Mouse (Mus musculus) kidney, adult 2 months (tissue): ENCODE data around the gene Nrarp. TPM values are rescaled to one million over a fixed set of nuclear protein-coding genes. Genes with fewer than 3 reads are reported as not detected.
A peak's percentile ranks its signal among the peaks of the same experiment; 100 is the strongest.

ENCODE experiments used
- DNase-seq: peaks from one replicate; pipeline ENCODE4 v3.0.0; 2021
- H3K27ac ChIP-seq: fragments of 200-500 bp; 2 replicates; pipeline ENCODE4 v1.5.1; 2012; ENCODE audit warnings: low read depth, low read length, control low read depth, inconsistent platforms; ENCODE audit not compliant: insufficient read depth
- H3K27me3 ChIP-seq: fragments of 200-500 bp; replicated peaks from 2 replicates; pipeline ENCODE4 v1.6.1; 2012; ENCODE audit warnings: mild to moderate bottlenecking, moderate library complexity, low read length, inconsistent platforms; ENCODE audit not compliant: control insufficient read depth, insufficient read depth
- H3K36me3 ChIP-seq: fragments of 200-500 bp; 2 replicates; pipeline ENCODE4 v1.6.1; 2012; ENCODE audit warnings: mild to moderate bottlenecking, moderate library complexity, low read length, inconsistent platforms; ENCODE audit not compliant: control insufficient read depth, insufficient read depth
- H3K4me1 ChIP-seq: fragments of 200-500 bp; 2 replicates; pipeline ENCODE4 v1.6.1; 2011; ENCODE audit warnings: low read length; ENCODE audit not compliant: control insufficient read depth, insufficient read depth
- H3K4me3 ChIP-seq: fragments of 200-500 bp; 2 replicates; pipeline ENCODE4 v1.5.1; 2011; ENCODE audit warnings: mild to moderate bottlenecking, low read depth, low read length, control low read depth; ENCODE audit not compliant: insufficient read depth
- CTCF ChIP-seq: fragments of 200-500 bp; conservative IDR thresholded peaks from 2 replicates; pipeline ENCODE4 v1.5.1; 2011; ENCODE audit warnings: low read depth, mild to moderate bottlenecking, control low read depth, low read length, moderate library complexity, mixed read lengths; ENCODE audit not compliant: insufficient read depth, insufficient read length
- POLR2A ChIP-seq: fragments of 200-500 bp; IDR thresholded peaks from one replicate; pipeline ENCODE4 v1.6.1; 2011; ENCODE audit warnings: low read depth, low read length, control low read depth
- WGBS: fragments of 180-500 bp; shearing (Covaris S2); methylation state at CpG from one replicate; pipeline ENCODE4 v1.1.7; 2018; 5-methylcytosine and 5-hydroxymethylcytosine counted together
- polyA plus RNA-seq: library from polyadenylated mRNA; depleted of rRNA; stranded (reverse); fragments of >200 nt; gene quantifications from 2 replicates; pipeline ENCODE4 v1.2.3, GENCODE M21; 2012

Gene Nrarp
- polyA plus RNA-seq, 1 experiment = 5.7 TPM

- DNase-seq = peak; percentile 55
- 44% methylated on average over 1 of the region's 1 CpGs for WGBS
- Histone ChIP-seq H3K4me3 (no peak overlapping the region), H3K36me3 (peaks cover 4% of the 10 kb centered on the region; the same call in 1 of the 2 replicates), H3K27me3 (no peaks in the 10 kb centered on the region), H3K4me1 (peaks cover 24% of the 10 kb centered on the region; the same call in 1 of the 2 replicates), H3K27ac (no peak overlapping the region)
- TF ChIP-seq POLR2A (no peak), CTCF (no peak)
Observed at GRCm38 (mm10) chr2:25207593-25207992, 27.0 kb downstream of the Nrarp start.

- Histone ChIP-seq H3K4me1 (peaks cover 31% of the 10 kb centered on the region), H3K4me3 (peak overlapping the region; percentile 95), H3K27ac (peak overlapping the region; percentile 92), H3K36me3 (no peaks in the 10 kb centered on the region), H3K27me3 (no peaks in the 10 kb centered on the region)
- TF ChIP-seq CTCF = no peak
- no peak for TF ChIP-seq POLR2A
- DNase-seq = no peak
- under 1% methylated on average over 24 of the region's 24 CpGs for WGBS
Observed at GRCm38 (mm10) chr2:25210686-25211085, 30.1 kb downstream of the Nrarp start.

- H3K27ac ChIP-seq = peak within 1 kb of the TSS; percentile 92
- peak; percentile 95 for DNase-seq
- H3K36me3 ChIP-seq = no peaks in the 10 kb centered on the region
- peaks cover 31% of the 10 kb centered on the region for H3K4me1 ChIP-seq
- peak within 1 kb of the TSS; percentile 95 for H3K4me3 ChIP-seq
- no peaks in the 10 kb centered on the region for H3K27me3 ChIP-seq
- WGBS = under 1% methylated on average over 44 of the region's 44 CpGs
- TF ChIP-seq CTCF = no peak
- TF ChIP-seq POLR2A = peak; percentile 43
Observed at GRCm38 (mm10) chr2:25211121-25211670, 30.6 kb downstream of the Nrarp start, which contains the start of gene Nelfb. Gene Nelfb (minus strand): TSS chr2:25211489.

GRCm38 (mm10) chr2:25213266-25213865 lies 32.8 kb downstream of the Nrarp start:
- Histone ChIP-seq H3K27me3 (no peaks in the 10 kb centered on the region), H3K4me3 (no peak overlapping the region), H3K36me3 (no peaks in the 10 kb centered on the region), H3K27ac (no peak overlapping the region), H3K4me1 (peaks cover 22% of the 10 kb centered on the region)
- no peak for TF ChIP-seq CTCF
- no peak for TF ChIP-seq POLR2A
- 74% methylated on average over 23 of the region's 23 CpGs for WGBS
- no peak for DNase-seq

GRCm38 (mm10) chr2:25214444-25214843 lies 33.9 kb downstream of the Nrarp start, which contains the start of gene Stpg3:
Gene Stpg3 (minus strand): TSS chr2:25214637.
- Histone ChIP-seq H3K36me3 (no peaks in the 10 kb centered on the region), H3K4me1 (peaks cover 22% of the 10 kb centered on the region), H3K4me3 (no peak within 1 kb of the TSS), H3K27ac (peak within 1 kb of the TSS; percentile 3; the same call in 1 of the 2 replicates), H3K27me3 (no peaks in the 10 kb centered on the region)
- WGBS = 42% methylated on average over 3 of the region's 3 CpGs
- TF ChIP-seq POLR2A (no peak), CTCF (no peak)
- peak; percentile 84 for DNase-seq

GRCm38 (mm10) chr2:25217666-25218065 lies 37.1 kb downstream of the Nrarp start:
- TF ChIP-seq POLR2A (no peak), CTCF (no peak)
- peak; percentile 71 for DNase-seq
- Histone ChIP-seq H3K4me3 (no peak overlapping the region), H3K27ac (no peak overlapping the region), H3K27me3 (no peaks in the 10 kb centered on the region), H3K36me3 (no peaks in the 10 kb centered on the region), H3K4me1 (peaks cover 7% of the 10 kb centered on the region)
- 42% methylated on average over 2 of the region's 2 CpGs for WGBS

- Histone ChIP-seq H3K27ac (no peak within 1 kb of the TSS), H3K4me1 (peaks cover 7% of the 10 kb centered on the region), H3K4me3 (no peak within 1 kb of the TSS), H3K36me3 (no peaks in the 10 kb centered on the region), H3K27me3 (no peaks in the 10 kb centered on the region)
- DNase-seq = no peak
- TF ChIP-seq POLR2A (no peak), CTCF (no peak)
Observed at GRCm38 (mm10) chr2:25218445-25218844, 37.9 kb downstream of the Nrarp start, which contains the start of gene Fam166a. Gene Fam166a (plus strand): TSS chr2:25218745.
